Mouse (Mus musculus): ENCODE results near the gene Urb2. TPM values are rescaled to one million over a fixed set of nuclear protein-coding genes. Genes with fewer than 3 reads are reported as not detected.

Urb2 gene
- 10 to 100 TPM in 1 of 2 experiments, 1 to 10 TPM in 1; 9.8 to 10.5 TPM for total RNA-seq (2021)
- long read RNA-seq, experiment 1, partial matches to known transcripts: 0 of 1 reads
- long read RNA-seq, experiment 1, other reads (novel, unspliced or antisense): 1 of 1 reads
- long read RNA-seq, experiment 2, partial matches to known transcripts: 3 of 8 reads
- long read RNA-seq, experiment 2, other reads (novel, unspliced or antisense): 5 of 8 reads

- peak; percentile 83 to 93 for DNase-seq (ENCODE audit: low spot score in 2 of 2)
Measured at GRCm38 (mm10) chr8:124021237-124022227, at the start of gene Urb2, which contains the start of gene Taf5l. Gene Urb2, plus strand, starts transcription at chr8:124021508. Gene Taf5l, minus strand, starts transcription at chr8:124021397.

GRCm38 (mm10) chr8:123973495-123973894 lies 47.8 kb upstream of the Urb2 start:
- DNase-seq (ENCODE audit: low spot score in 2 of 2): no peak

GRCm38 (mm10) chr8:123977499-123977898 lies 43.8 kb upstream of the Urb2 start:
- DNase-seq (ENCODE audit: low spot score in 2 of 2): no peak

- DNase-seq (ENCODE audit: low spot score in 2 of 2): no peak
Measured at GRCm38 (mm10) chr8:123978166-123978838, 43.0 kb upstream of the Urb2 start.

- DNase-seq (ENCODE audit: low spot score in 2 of 2): no peak
Measured at GRCm38 (mm10) chr8:123978926-123979325, 42.4 kb upstream of the Urb2 start.

GRCm38 (mm10) chr8:123980239-123980638 lies 41.1 kb upstream of the Urb2 start:
- DNase-seq (ENCODE audit: low spot score in 2 of 2): no peak

- no peak for DNase-seq (ENCODE audit: low spot score in 2 of 2)
Measured at GRCm38 (mm10) chr8:123981674-123982073, 39.6 kb upstream of the Urb2 start.

GRCm38 (mm10) chr8:123982291-123982793 lies 39.0 kb upstream of the Urb2 start:
- DNase-seq (ENCODE audit: low spot score in 2 of 2): peak; percentile 21 to 27

- peak; percentile 80 to 88 for DNase-seq (ENCODE audit: low spot score in 2 of 2)
Measured at GRCm38 (mm10) chr8:123982826-123983400, 38.4 kb upstream of the Urb2 start, which contains the start of gene Abcb10. Gene Abcb10, minus strand, starts transcription at chr8:123983122.

GRCm38 (mm10) chr8:123988605-123989038 lies 32.7 kb upstream of the Urb2 start:
- no peak for DNase-seq (ENCODE audit: low spot score in 2 of 2)

GRCm38 (mm10) chr8:123989128-123989527 lies 32.2 kb upstream of the Urb2 start:
- DNase-seq (ENCODE audit: low spot score in 2 of 2): no peak

- DNase-seq (ENCODE audit: low spot score in 2 of 2): no peak
Measured at GRCm38 (mm10) chr8:123990277-123991049, 30.8 kb upstream of the Urb2 start.

GRCm38 (mm10) chr8:123992587-123992986 lies 28.7 kb upstream of the Urb2 start:
- DNase-seq (ENCODE audit: low spot score in 2 of 2): no peak

- no peak for DNase-seq (ENCODE audit: low spot score in 2 of 2)
Measured at GRCm38 (mm10) chr8:123993597-123993996, 27.7 kb upstream of the Urb2 start.

- no peak for DNase-seq (ENCODE audit: low spot score in 2 of 2)
Measured at GRCm38 (mm10) chr8:123993997-123994396, 27.3 kb upstream of the Urb2 start.

GRCm38 (mm10) chr8:123999568-123999967 lies 21.7 kb upstream of the Urb2 start:
- no peak for DNase-seq (ENCODE audit: low spot score in 2 of 2)

- no peak for DNase-seq (ENCODE audit: low spot score in 2 of 2)
Measured at GRCm38 (mm10) chr8:124002546-124003108, 18.7 kb upstream of the Urb2 start.

GRCm38 (mm10) chr8:124007829-124008228 lies 13.5 kb upstream of the Urb2 start:
- no peak for DNase-seq (ENCODE audit: low spot score in 2 of 2)

- no peak for DNase-seq (ENCODE audit: low spot score in 2 of 2)
Measured at GRCm38 (mm10) chr8:124011580-124011979, 9.7 kb upstream of the Urb2 start.

Measured in gastrocnemius, postnatal 4 days (tissue).